9 mouse cellular contexts compared by ENCODE assay signal in the genomic region with DNA sequence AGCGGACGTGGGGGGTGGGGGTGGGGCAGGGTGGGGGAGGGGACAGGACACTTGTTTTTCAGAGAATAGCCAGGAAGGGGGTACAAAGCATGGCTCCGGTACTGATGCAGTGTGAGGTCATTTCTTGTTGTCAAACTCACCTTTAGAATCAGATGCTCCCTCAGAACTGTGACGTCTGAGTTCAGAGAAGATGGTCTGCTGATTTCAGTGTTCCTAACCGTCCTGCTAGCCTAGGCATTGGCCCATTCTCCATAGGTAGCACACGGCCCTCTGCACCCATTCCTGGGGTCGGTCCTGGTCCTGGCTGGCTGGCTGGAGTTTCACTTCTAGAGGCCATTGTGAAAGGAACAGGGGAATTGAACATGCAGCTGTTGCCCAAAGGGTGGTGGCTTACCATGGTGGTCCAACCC. TPM values are rescaled to one million over a fixed set of nuclear protein-coding genes. Genes with fewer than 3 reads are reported as not detected.
A peak's percentile ranks its signal among the peaks of the same experiment; 100 is the strongest.
DNase-seq lines count a peak whose midpoint lies in the region; ATAC-seq lines count a peak whose summit lies in the region.
"Had no signal": no experiment of that assay in that cellular context is flagged by ENCODE, and none has a peak within 500 bp of the region (broad histone marks: within the 10 kb centered on the region; RNA-seq: fewer than 3 reads in every experiment).

No protein-coding gene starts in this region.

- H3K27me3 ChIP-seq in lung, embryonic 15.5 days: no peaks in the 10 kb centered on the region
- H3K27me3 ChIP-seq in embryonic facial prominence, embryonic 10.5 days (replicated peaks; ENCODE audit: low read depth, poor library complexity, severe bottlenecking): no peaks in the 10 kb centered on the region
- no peaks in the 10 kb centered on the region for H3K27me3 ChIP-seq in intestine, embryonic 14.5 days (replicated peaks; ENCODE audit: control insufficient read depth, insufficient read depth, low read length)
- H3K27me3 ChIP-seq in neural tube, embryonic 15.5 days (replicated peaks): no peaks in the 10 kb centered on the region

- no peak for ATAC-seq in lung, embryonic 15.5 days (ENCODE audit: borderline replicate concordance, extremely low read depth, low FRiP score, low TSS enrichment)
- ATAC-seq in intestine, embryonic 14.5 days (replicated peaks; ENCODE audit: low FRiP score, low TSS enrichment, low read depth): no peak
- ATAC-seq in neural tube, embryonic 15.5 days (ENCODE audit: low FRiP score): no peak
- no peak for ATAC-seq in frontal cortex, adult (ENCODE audit: low TSS enrichment)

- peak overlapping the region; percentile 33; the same call in 1 of the 2 replicates for H3K4me2 ChIP-seq in lung, embryonic 15.5 days
- no peak overlapping the region for H3K4me2 ChIP-seq in intestine, embryonic 14.5 days (ENCODE audit: low read length)
- H3K4me2 ChIP-seq in neural tube, embryonic 15.5 days: no peak overlapping the region

- no peak overlapping the region for H3K4me3 ChIP-seq in lung, embryonic 15.5 days
- H3K4me3 ChIP-seq in embryonic facial prominence, embryonic 10.5 days: peak overlapping the region; percentile 37; the same call in 1 of the 2 replicates
- H3K4me3 ChIP-seq in intestine, embryonic 14.5 days (ENCODE audit: low read depth, low read length): no peak overlapping the region
- no peak overlapping the region for H3K4me3 ChIP-seq in neural tube, embryonic 15.5 days (replicated peaks)

- H3K27ac ChIP-seq in lung, embryonic 15.5 days: peak overlapping the region; percentile 90
- H3K27ac ChIP-seq in embryonic facial prominence, embryonic 10.5 days (replicated peaks): peak overlapping the region; percentile 86
- peak overlapping the region; percentile 80; the same call in 1 of the 2 replicates for H3K27ac ChIP-seq in intestine, embryonic 14.5 days (ENCODE audit: low read depth)
- H3K27ac ChIP-seq in neural tube, embryonic 15.5 days (replicated peaks): peak overlapping the region; percentile 67; the same call in 1 of the 2 replicates

- no peak overlapping the region for H3K9ac ChIP-seq in lung, embryonic 15.5 days
- H3K9ac ChIP-seq in intestine, embryonic 14.5 days (ENCODE audit: low read length): no peak overlapping the region
- no peak overlapping the region for H3K9ac ChIP-seq in neural tube, embryonic 15.5 days (replicated peaks)

- no peaks in the 10 kb centered on the region for H3K9me3 ChIP-seq in lung, embryonic 15.5 days
- H3K9me3 ChIP-seq in embryonic facial prominence, embryonic 10.5 days: no peaks in the 10 kb centered on the region
- no peaks in the 10 kb centered on the region for H3K9me3 ChIP-seq in intestine, embryonic 14.5 days (ENCODE audit: control insufficient read depth, low read length)
- no peaks in the 10 kb centered on the region for H3K9me3 ChIP-seq in neural tube, embryonic 15.5 days (replicated peaks)

- H3K4me1 ChIP-seq in lung, embryonic 15.5 days: peaks cover 79% of the 10 kb centered on the region
- H3K4me1 ChIP-seq in embryonic facial prominence, embryonic 10.5 days: peaks cover 72% of the 10 kb centered on the region
- peaks cover 48% of the 10 kb centered on the region for H3K4me1 ChIP-seq in intestine, embryonic 14.5 days (replicated peaks; ENCODE audit: control insufficient read depth, insufficient read depth, low read length)
- H3K4me1 ChIP-seq in neural tube, embryonic 15.5 days: peaks cover 73% of the 10 kb centered on the region

- no peaks in the 10 kb centered on the region for H3K36me3 ChIP-seq in lung, embryonic 15.5 days
- peaks cover 7% of the 10 kb centered on the region for H3K36me3 ChIP-seq in embryonic facial prominence, embryonic 10.5 days (replicated peaks)
- no peaks in the 10 kb centered on the region for H3K36me3 ChIP-seq in intestine, embryonic 14.5 days (ENCODE audit: control insufficient read depth, insufficient read depth, low read length)
- H3K36me3 ChIP-seq in neural tube, embryonic 15.5 days: no peaks in the 10 kb centered on the region

- DNase-seq in lung, postnatal 25 days (ENCODE audit: low spot score): no peak
- no peak for DNase-seq in embryonic facial prominence, embryonic 10.5 days (ENCODE audit: low spot score)
- no peak for DNase-seq in intestine, embryonic 14.5 days (ENCODE audit: low spot score)
- no peak for DNase-seq in embryo, embryonic 10 days (ENCODE audit: low spot score)
- DNase-seq in ovary, postnatal 10 days (ENCODE audit: low spot score): no peak
- DNase-seq: layer of hippocampus, postnatal 36 days had no signal

- 22% methylated on average over 7 of the region's 7 CpGs for WGBS in lung, embryonic 15.5 days
- 22% methylated on average over 7 of the region's 7 CpGs for WGBS in embryonic facial prominence, embryonic 10.5 days
- 29% methylated on average over 7 of the region's 7 CpGs for WGBS in intestine, embryonic 14.5 days
- 27% methylated on average over 7 of the region's 7 CpGs for WGBS in neural tube, embryonic 15.5 days

RNA-seq across cellular contexts. Expression of a gene that starts 30.7 kb away (rescaled TPM):
- 0.52 and 1.1 TPM in 2 replicates for polyA plus RNA-seq in lung, embryonic 15.5 days (2015; fragmentation: Nextera tagmentation; extraction: Ambion mirVana)
- 0.15 and 0.18 TPM in 2 replicates for polyA plus RNA-seq in embryonic facial prominence, embryonic 10.5 days (2016; fragmentation: Nextera tagmentation; extraction: Ambion mirVana)
- 0.12 and 0.15 TPM in 2 replicates for polyA plus RNA-seq in intestine, embryonic 14.5 days (2014; fragmentation: Nextera tagmentation; extraction: Ambion mirVana)
- 0.49 and 0.55 TPM in 2 replicates for polyA plus RNA-seq in neural tube, embryonic 15.5 days (2015; fragmentation: Nextera tagmentation; extraction: Ambion mirVana)

RNA-seq across cellular contexts. Expression of a gene that starts 47.2 kb away (rescaled TPM):
- polyA plus RNA-seq in lung, embryonic 15.5 days (2015; fragmentation: Nextera tagmentation; extraction: Ambion mirVana): 23.6 and 25.4 TPM in 2 replicates
- polyA plus RNA-seq in embryonic facial prominence, embryonic 10.5 days (2016; fragmentation: Nextera tagmentation; extraction: Ambion mirVana): 24.6 and 25.0 TPM in 2 replicates
- polyA plus RNA-seq in intestine, embryonic 14.5 days (2014; fragmentation: Nextera tagmentation; extraction: Ambion mirVana): 21.0 and 21.2 TPM in 2 replicates
- polyA plus RNA-seq in neural tube, embryonic 15.5 days (2015; fragmentation: Nextera tagmentation; extraction: Ambion mirVana): 18.8 and 19.5 TPM in 2 replicates
